Mouse (Mus musculus): ENCODE measurements around the gene Kdsr. TPM values are rescaled to one million over a fixed set of nuclear protein-coding genes. Genes with fewer than 3 reads are reported as not detected.

Kdsr gene
- total and polyA plus RNA-seq, 3 experiments, result 15.1 to 20.3 TPM; not detected in 1

DNA sequence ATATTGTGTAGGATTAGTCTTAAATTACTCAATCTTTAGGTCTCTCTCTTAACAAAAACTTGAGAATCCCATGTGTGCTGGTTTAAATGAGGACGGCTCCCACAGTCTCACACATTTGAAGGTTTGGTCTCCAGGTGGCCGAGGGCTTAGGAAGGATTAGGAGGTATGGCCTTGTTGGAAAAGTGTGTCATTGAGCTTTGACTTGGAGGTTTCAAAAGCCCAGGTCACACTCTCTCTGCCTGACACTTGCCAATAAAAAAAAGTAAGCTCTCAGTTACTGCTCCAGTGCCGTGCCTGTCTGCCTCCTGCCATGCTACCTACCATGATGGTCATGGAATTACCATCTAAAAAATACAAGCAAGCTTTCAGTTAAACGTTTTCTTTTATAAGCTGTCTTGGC, 15.4 kb upstream of the Kdsr start:
- no peaks in the 10 kb centered on the region for H3K4me1 ChIP-seq (ENCODE audit: control insufficient read depth in 1 of 2, insufficient read depth in 2 of 2, low read length in 2 of 2)
- TF ChIP-seq ZNF384 (IDR thresholded peaks at IDR 0.05; ENCODE audit: low read depth, low read length), result no peak
- TF ChIP-seq ZC3H11A (IDR thresholded peaks at IDR 0.05; ENCODE audit: low read depth, low read length), result no peak
- TF ChIP-seq MEF2A (IDR thresholded peaks at IDR 0.05; ENCODE audit: extremely low read depth, insufficient replicate concordance, low read depth, low read length, poor library complexity, severe bottlenecking), result no peak
- TF ChIP-seq UBTF (IDR thresholded peaks at IDR 0.05; ENCODE audit: borderline replicate concordance, insufficient read depth, low read depth, low read length), result no peak
- TF ChIP-seq JUND (IDR thresholded peaks at IDR 0.05; ENCODE audit: low read depth, low read length), result no peak
- TF ChIP-seq MAFK (IDR thresholded peaks at IDR 0.05; ENCODE audit: borderline replicate concordance, low read depth, low read length), result no peak
- TF ChIP-seq USF1 (IDR thresholded peaks at IDR 0.05; ENCODE audit: low read depth, low read length), result no peak
- TF ChIP-seq BHLHE40 (IDR thresholded peaks at IDR 0.05; ENCODE audit: borderline replicate concordance, low read depth, low read length), result no peak
- no peak for TF ChIP-seq CHD1 (IDR thresholded peaks at IDR 0.05; ENCODE audit: low read depth, low read length)
- H3K9me3 ChIP-seq (replicated peaks; ENCODE audit: insufficient read depth, low read length), result no peaks in the 10 kb centered on the region
- DNase-seq (ENCODE audit: low read depth, low spot score), result no peak
- H3K4me3 ChIP-seq (ENCODE audit: control insufficient read depth in 1 of 2, insufficient read depth in 1 of 2, low read depth in 2 of 2, low read length in 2 of 2), result no peak overlapping the region
- no peak overlapping the region for H3K9ac ChIP-seq (ENCODE audit: control insufficient read depth, low read depth, low read length, poor library complexity, severe bottlenecking)
- H3K27ac ChIP-seq (ENCODE audit: control insufficient read depth, low read depth, low read length), result no peak overlapping the region
- no peaks in the 10 kb centered on the region for H3K79me2 ChIP-seq (ENCODE audit: control insufficient read depth, insufficient read depth, low read length, poor library complexity)
- H3K36me3 ChIP-seq (ENCODE audit: control insufficient read depth in 1 of 2, insufficient read depth in 2 of 2, low read length in 2 of 2), result peaks cover 0 to 76% of the 10 kb centered on the region in 2 experiments; a peak in 2 of 4 replicates
- H3K27me3 ChIP-seq (ENCODE audit: control insufficient read depth in 1 of 2, insufficient read depth in 2 of 2, low read length in 2 of 2), result no peaks in the 10 kb centered on the region

DNA sequence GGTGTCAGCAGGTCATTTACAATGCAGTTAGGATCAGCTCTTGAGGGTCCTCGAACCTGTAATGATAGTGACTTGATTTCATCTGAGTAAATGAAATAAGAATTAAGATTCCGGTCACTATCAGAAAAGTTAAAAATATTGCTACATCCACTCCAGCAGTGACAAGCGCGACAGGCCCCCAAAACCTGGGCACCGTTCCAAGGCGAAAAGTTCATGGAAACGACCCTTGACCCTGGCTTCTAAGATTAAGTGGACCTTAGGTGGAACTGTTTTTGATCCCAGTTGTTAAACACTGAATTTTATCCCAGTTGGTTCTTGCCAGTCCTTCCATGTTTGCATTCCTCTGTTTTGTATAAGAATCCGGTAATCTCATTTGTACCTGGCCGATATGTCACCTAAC, 14.6 kb upstream of the Kdsr start:
- TF ChIP-seq GABPA (IDR thresholded peaks at IDR 0.05; ENCODE audit: low read depth, low read length), result no peak
- no peak for TF ChIP-seq MXI1 (IDR thresholded peaks at IDR 0.05; ENCODE audit: low read depth, low read length)
- no peak for TF ChIP-seq TBP (IDR thresholded peaks at IDR 0.05; ENCODE audit: low read depth, low read length)
- no peak for TF ChIP-seq ETS1 (IDR thresholded peaks at IDR 0.05; ENCODE audit: low read depth, low read length)
- TF ChIP-seq ZMIZ1 (IDR thresholded peaks at IDR 0.05; ENCODE audit: low read depth, low read length), result no peak
- TF ChIP-seq MEF2A (IDR thresholded peaks at IDR 0.05; ENCODE audit: extremely low read depth, insufficient replicate concordance, low read depth, low read length, poor library complexity, severe bottlenecking), result no peak
- no peak for TF ChIP-seq ELF1 (IDR thresholded peaks at IDR 0.05; ENCODE audit: low read depth, low read length)
- TF ChIP-seq EP300 (IDR thresholded peaks at IDR 0.05; ENCODE audit: low read depth in 1 of 2, low read length in 2 of 2), result no peak
- no peak for TF ChIP-seq MAZ (IDR thresholded peaks at IDR 0.05; ENCODE audit: low read depth, low read length)
- no peak for TF ChIP-seq POLR2AphosphoS2 (IDR thresholded peaks at IDR 0.05; ENCODE audit: low read length)
- TF ChIP-seq USF1 (IDR thresholded peaks at IDR 0.05; ENCODE audit: low read depth, low read length), result no peak
- TF ChIP-seq USF2 (IDR thresholded peaks at IDR 0.05; ENCODE audit: borderline replicate concordance in 1 of 2, insufficient read depth in 1 of 2, low read depth in 1 of 2, low read length in 2 of 2), result no peak
- TF ChIP-seq CTCF (IDR thresholded peaks at IDR 0.05 in 2 of 3, conservative IDR thresholded peaks at IDR 0.05 in 1 of 3; ENCODE audit: control insufficient read depth in 1 of 3, insufficient read depth in 1 of 3, low read depth in 2 of 3, low read length in 3 of 3, poor library complexity in 1 of 3, severe bottlenecking in 1 of 3), result no peak
- no peak for TF ChIP-seq BHLHE40 (IDR thresholded peaks at IDR 0.05; ENCODE audit: borderline replicate concordance, low read depth, low read length)
- no peak for TF ChIP-seq TCF12 (IDR thresholded peaks at IDR 0.05; ENCODE audit: low read depth, low read length)
- TF ChIP-seq MAX (IDR thresholded peaks at IDR 0.05; ENCODE audit: low read length), result no peak
- no peak overlapping the region for H3K9ac ChIP-seq (ENCODE audit: control insufficient read depth, low read depth, low read length, poor library complexity, severe bottlenecking)
- DNase-seq (ENCODE audit: low read depth, low spot score), result no peak
- H3K27ac ChIP-seq (ENCODE audit: control insufficient read depth, low read depth, low read length), result no peak overlapping the region
- no peaks in the 10 kb centered on the region for H3K9me3 ChIP-seq (replicated peaks; ENCODE audit: insufficient read depth, low read length)
- H3K36me3 ChIP-seq (ENCODE audit: control insufficient read depth in 1 of 2, insufficient read depth in 2 of 2, low read length in 2 of 2), result peaks cover 0 to 76% of the 10 kb centered on the region in 2 experiments; a peak in 2 of 4 replicates
- H3K4me1 ChIP-seq (ENCODE audit: control insufficient read depth in 1 of 2, insufficient read depth in 2 of 2, low read length in 2 of 2), result no peaks in the 10 kb centered on the region
- H3K27me3 ChIP-seq (ENCODE audit: control insufficient read depth in 1 of 2, insufficient read depth in 2 of 2, low read length in 2 of 2), result no peaks in the 10 kb centered on the region
- H3K4me3 ChIP-seq (ENCODE audit: control insufficient read depth in 1 of 2, insufficient read depth in 1 of 2, low read depth in 2 of 2, low read length in 2 of 2), result no peak overlapping the region
- H3K79me2 ChIP-seq (ENCODE audit: control insufficient read depth, insufficient read depth, low read length, poor library complexity), result no peaks in the 10 kb centered on the region

Measured in MEL (cell line).